26 mouse cellular contexts compared by ENCODE assay signal in the genomic region with DNA sequence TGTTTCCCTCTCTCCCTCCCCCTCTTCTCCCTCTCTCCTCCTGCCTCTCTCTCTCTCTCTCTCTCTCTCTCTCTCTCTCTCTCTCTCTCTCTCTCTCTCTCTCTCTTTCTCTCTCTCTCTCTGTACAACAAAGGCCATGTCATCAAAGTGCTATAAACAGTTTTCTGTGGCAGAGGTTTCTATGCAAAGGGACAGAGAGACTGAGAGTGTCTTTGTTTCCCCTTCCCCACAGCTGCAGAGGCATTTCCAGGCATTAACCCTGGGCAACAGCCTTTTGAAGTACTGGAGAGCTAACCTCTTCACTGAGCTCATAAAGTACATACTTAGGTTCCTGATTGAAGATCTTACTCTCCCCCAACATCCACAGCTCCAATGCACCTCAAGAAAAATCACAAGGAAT.
DNase-seq lines count a peak whose midpoint lies in the region; ATAC-seq and TF ChIP-seq lines count a peak whose summit lies in the region.
"Had no signal": no experiment of that assay in that cellular context is flagged by ENCODE, and none has a peak within 500 bp of the region (broad histone marks: within the 10 kb centered on the region; RNA-seq: fewer than 3 reads in every experiment).

No protein-coding gene starts in this region.

- DNase-seq in forebrain, embryonic 10.5 days (ENCODE audit: extremely low spot score, low spot score), result no peak
- DNase-seq in layer of hippocampus, adult 9-11 months, result peak; percentile 36
- DNase-seq in layer of hippocampus, adult 11-12 months (ENCODE audit: low spot score), result no peak
- peak; percentile 88 for DNase-seq in midbrain, embryonic 11.5 days (ENCODE audit: low spot score, missing footprints)
- no peak for DNase-seq in midbrain, postnatal 0 days (ENCODE audit: low spot score)
- no peak for DNase-seq in embryonic facial prominence, embryonic 10.5 days (ENCODE audit: low spot score)
- DNase-seq: adrenal gland, postnatal 25 days; cerebellum, adult 2 months; cerebellum, postnatal 14 days; heart, postnatal 10 days; kidney, adult 18-20 months; liver; right cerebral cortex, adult 18-20 months; thymus, adult 2 months; thymus, postnatal 36 days had no signal

- no peak overlapping the region for H3K9ac ChIP-seq in forebrain, embryonic 16.5 days (replicated peaks; ENCODE audit: low read depth, low read length)
- H3K9ac ChIP-seq in midbrain, embryonic 11.5 days (ENCODE audit: low read length), result no peak overlapping the region
- H3K9ac ChIP-seq in midbrain, postnatal 0 days (replicated peaks; ENCODE audit: low read length, poor library complexity, severe bottlenecking), result no peak overlapping the region
- H3K9ac ChIP-seq: forebrain, embryonic 13.5 days; heart, embryonic 13.5 days; hindbrain, embryonic 15.5 days; liver, embryonic 14.5 days; lung, embryonic 15.5 days; midbrain, embryonic 13.5 days; neural tube, embryonic 15.5 days had no signal

- no peak for TF ChIP-seq CTCF in midbrain, postnatal 0 days (IDR thresholded peaks at IDR 0.05)

- no peaks in the 10 kb centered on the region for H3K9me3 ChIP-seq in forebrain, embryonic 10.5 days
- no peaks in the 10 kb centered on the region for H3K9me3 ChIP-seq in forebrain, embryonic 16.5 days (ENCODE audit: control insufficient read depth, low read length)
- H3K9me3 ChIP-seq in midbrain, embryonic 11.5 days (ENCODE audit: control insufficient read depth, low read length), result no peaks in the 10 kb centered on the region
- no peaks in the 10 kb centered on the region for H3K9me3 ChIP-seq in midbrain, postnatal 0 days (ENCODE audit: low read length)
- H3K9me3 ChIP-seq in embryonic facial prominence, embryonic 10.5 days, result no peaks in the 10 kb centered on the region
- H3K9me3 ChIP-seq: forebrain, embryonic 13.5 days; heart, embryonic 13.5 days; hindbrain, embryonic 15.5 days; lung, embryonic 15.5 days; midbrain, embryonic 13.5 days; neural tube, embryonic 15.5 days had no signal

- H3K27ac ChIP-seq in forebrain, embryonic 10.5 days, result peak overlapping the region; percentile 73
- H3K27ac ChIP-seq in forebrain, embryonic 16.5 days (ENCODE audit: low read length), result no peak overlapping the region
- H3K27ac ChIP-seq in midbrain, embryonic 11.5 days (ENCODE audit: low read depth, low read length), result no peak overlapping the region
- no peak overlapping the region for H3K27ac ChIP-seq in midbrain, postnatal 0 days (ENCODE audit: low read depth, low read length)
- H3K27ac ChIP-seq in embryonic facial prominence, embryonic 10.5 days (replicated peaks), result peak overlapping the region; percentile 54
- H3K27ac ChIP-seq: forebrain, embryonic 13.5 days; heart, embryonic 13.5 days; hindbrain, embryonic 15.5 days; liver, embryonic 14.5 days; lung, embryonic 15.5 days; midbrain, embryonic 13.5 days; neural tube, embryonic 15.5 days had no signal

- no peak overlapping the region for H3K4me3 ChIP-seq in forebrain, embryonic 10.5 days
- no peak overlapping the region for H3K4me3 ChIP-seq in forebrain, embryonic 16.5 days (replicated peaks; ENCODE audit: low read length)
- no peak overlapping the region for H3K4me3 ChIP-seq in midbrain, embryonic 11.5 days (ENCODE audit: low read depth, low read length)
- no peak overlapping the region for H3K4me3 ChIP-seq in midbrain, postnatal 0 days (ENCODE audit: low read depth, low read length)
- no peak overlapping the region for H3K4me3 ChIP-seq in embryonic facial prominence, embryonic 10.5 days
- H3K4me3 ChIP-seq: erythroblast, embryonic 14.5 days; forebrain, embryonic 13.5 days; heart, embryonic 13.5 days; hindbrain, embryonic 15.5 days; lung, embryonic 15.5 days; midbrain, embryonic 13.5 days; neural tube, embryonic 15.5 days had no signal

- H3K36me3 ChIP-seq in forebrain, embryonic 10.5 days (replicated peaks), result no peaks in the 10 kb centered on the region
- no peaks in the 10 kb centered on the region for H3K36me3 ChIP-seq in forebrain, embryonic 16.5 days (ENCODE audit: control insufficient read depth, insufficient read depth)
- H3K36me3 ChIP-seq in midbrain, embryonic 11.5 days (ENCODE audit: control insufficient read depth, insufficient read depth, low read length), result no peaks in the 10 kb centered on the region
- no peaks in the 10 kb centered on the region for H3K36me3 ChIP-seq in midbrain, postnatal 0 days (ENCODE audit: insufficient read depth, low read length)
- no peaks in the 10 kb centered on the region for H3K36me3 ChIP-seq in embryonic facial prominence, embryonic 10.5 days (replicated peaks)
- H3K36me3 ChIP-seq: G1E; heart, embryonic 13.5 days; hindbrain, embryonic 15.5 days; lung, embryonic 15.5 days; midbrain, embryonic 13.5 days; neural tube, embryonic 15.5 days had no signal

- H3K27me3 ChIP-seq in forebrain, embryonic 10.5 days (ENCODE audit: poor library complexity, severe bottlenecking), result no peaks in the 10 kb centered on the region
- no peaks in the 10 kb centered on the region for H3K27me3 ChIP-seq in forebrain, embryonic 16.5 days (replicated peaks; ENCODE audit: control insufficient read depth, insufficient read depth, low read length)
- H3K27me3 ChIP-seq in midbrain, embryonic 11.5 days (ENCODE audit: control insufficient read depth, insufficient read depth, low read length), result no peaks in the 10 kb centered on the region
- no peaks in the 10 kb centered on the region for H3K27me3 ChIP-seq in midbrain, postnatal 0 days (ENCODE audit: insufficient read depth, low read length)
- H3K27me3 ChIP-seq in embryonic facial prominence, embryonic 10.5 days (replicated peaks; ENCODE audit: low read depth, poor library complexity, severe bottlenecking), result 0 out of 2 replicates have a peak, but pooled peaks cover 5% of the 10 kb centered on the region
- H3K27me3 ChIP-seq: forebrain, embryonic 13.5 days; heart, embryonic 13.5 days; hindbrain, embryonic 15.5 days; lung, embryonic 15.5 days; midbrain, embryonic 13.5 days; neural tube, embryonic 15.5 days had no signal

- H3K4me2 ChIP-seq in forebrain, embryonic 16.5 days (ENCODE audit: low read length), result no peak overlapping the region
- no peak overlapping the region for H3K4me2 ChIP-seq in midbrain, embryonic 11.5 days
- no peak overlapping the region for H3K4me2 ChIP-seq in midbrain, postnatal 0 days (ENCODE audit: low read depth, low read length, poor library complexity, severe bottlenecking)
- H3K4me2 ChIP-seq: forebrain, embryonic 13.5 days; heart, embryonic 13.5 days; hindbrain, embryonic 15.5 days; lung, embryonic 15.5 days; midbrain, embryonic 13.5 days; neural tube, embryonic 15.5 days had no signal

- no peak for ATAC-seq in forebrain, embryonic 16.5 days
- no peak for ATAC-seq in midbrain, embryonic 11.5 days (ENCODE audit: low FRiP score)
- no peak for ATAC-seq in midbrain, postnatal 0 days (ENCODE audit: low FRiP score)
- ATAC-seq in megakaryocyte progenitor cell, adult 5-6 weeks (replicated peaks; ENCODE audit: poor library complexity), result no peak
- ATAC-seq: forebrain, embryonic 13.5 days; midbrain, embryonic 13.5 days had no signal

- peaks cover 35% of the 10 kb centered on the region for H3K4me1 ChIP-seq in forebrain, embryonic 10.5 days
- peaks cover 2% of the 10 kb centered on the region for H3K4me1 ChIP-seq in forebrain, embryonic 16.5 days (replicated peaks; ENCODE audit: control insufficient read depth, insufficient read depth, low read length)
- H3K4me1 ChIP-seq in midbrain, embryonic 11.5 days (ENCODE audit: control insufficient read depth, insufficient read depth, low read length), result no peaks in the 10 kb centered on the region
- H3K4me1 ChIP-seq in midbrain, postnatal 0 days (ENCODE audit: insufficient read depth, low read length), result no peaks in the 10 kb centered on the region
- peaks cover 9% of the 10 kb centered on the region; the same call in 1 of the 2 replicates for H3K4me1 ChIP-seq in embryonic facial prominence, embryonic 10.5 days
- H3K4me1 ChIP-seq: heart, embryonic 13.5 days; hindbrain, embryonic 15.5 days; lung, embryonic 15.5 days; midbrain, embryonic 13.5 days; neural tube, embryonic 15.5 days had no signal

Comparison
In these comparisons a context has a peak if more than half of its experiments do, and no peak if none do; other contexts are left out.
1. DNase-seq: peak in layer of hippocampus, adult 9-11 months (single experiment) and midbrain, embryonic 11.5 days (single experiment); none in forebrain, embryonic 10.5 days (single experiment), layer of hippocampus, adult 11-12 months (single experiment), midbrain, postnatal 0 days (single experiment) and embryonic facial prominence, embryonic 10.5 days (single experiment).
2. H3K27ac ChIP-seq: peak in forebrain, embryonic 10.5 days (single experiment) and embryonic facial prominence, embryonic 10.5 days (single experiment); none in forebrain, embryonic 16.5 days (single experiment), midbrain, embryonic 11.5 days (single experiment) and midbrain, postnatal 0 days (single experiment).